Mouse (Mus musculus) thymus, adult 2 months (tissue): ENCODE results near the gene Gm49337. TPM values are rescaled to one million over a fixed set of nuclear protein-coding genes. Genes with fewer than 3 reads are reported as not detected.
"Not testable (repeated sequence)": the region's sequence is repeated elsewhere in the genome, so short reads cannot be mapped to it uniquely, and the experiment has no call there.

Experiments used
- DNase-seq: peaks from one replicate; pipeline ENCODE4 v3.0.0; 2021
- H3K27ac ChIP-seq: fragments of 200-500 bp; 2 replicates; pipeline ENCODE4 v1.5.1; 2012; ENCODE audit warnings: low read length, control low read depth; ENCODE audit not compliant: control insufficient read depth, insufficient read depth
- H3K27me3 ChIP-seq: fragments of 200-500 bp; 2 replicates; pipeline ENCODE4 v1.6.1; 2012; ENCODE audit warnings: mild to moderate bottlenecking, low read length, moderate library complexity, mixed read lengths; ENCODE audit not compliant: control insufficient read depth, insufficient read depth
- H3K36me3 ChIP-seq: fragments of 200-500 bp; 2 replicates; pipeline ENCODE4 v1.6.1; 2012; ENCODE audit warnings: mild to moderate bottlenecking, low read length, moderate library complexity; ENCODE audit not compliant: control insufficient read depth, insufficient read depth
- H3K4me1 ChIP-seq: fragments of 200-500 bp; replicated peaks from 2 replicates; pipeline ENCODE4 v1.6.1; 2012; ENCODE audit warnings: low read length; ENCODE audit not compliant: control insufficient read depth, insufficient read depth
- H3K4me3 ChIP-seq: fragments of 200-500 bp; 2 replicates; pipeline ENCODE4 v1.5.1; 2012; ENCODE audit warnings: mild to moderate bottlenecking, low read length, control low read depth, moderate library complexity; ENCODE audit not compliant: control insufficient read depth, insufficient read depth
- CTCF ChIP-seq: fragments of 200-500 bp; IDR thresholded peaks from 2 replicates; pipeline ENCODE4 v1.5.1; 2012; ENCODE audit warnings: mild to moderate bottlenecking, control low read depth, low read length, moderate library complexity, borderline replicate concordance; ENCODE audit not compliant: control insufficient read depth, poor library complexity, insufficient read depth; ENCODE audit errors: extremely low read depth
- POLR2A ChIP-seq: fragments of 200-500 bp; IDR thresholded peaks from 2 replicates; pipeline ENCODE4 v1.6.1; 2012; ENCODE audit warnings: mild to moderate bottlenecking, low read length, control low read depth, moderate library complexity; ENCODE audit not compliant: control insufficient read depth, poor library complexity, insufficient read depth; ENCODE audit errors: extremely low read depth
- WGBS: fragments of 180-500 bp; shearing (Covaris S2); methylation state at CpG from one replicate; pipeline ENCODE4 v1.1.7; 2018; 5-methylcytosine and 5-hydroxymethylcytosine counted together
- polyA plus RNA-seq: library from polyadenylated mRNA; depleted of rRNA; stranded (reverse); fragments of >200 nt; gene quantifications from 2 replicates; pipeline ENCODE4 v1.2.3, GENCODE M21; 2012

Gm49337 gene
- polyA plus RNA-seq, 1 experiment = not detected

- Histone ChIP-seq H3K36me3 (no peaks in the 10 kb centered on the region), H3K4me3 (no peak overlapping the region), H3K4me1 (no peaks in the 10 kb centered on the region), H3K27me3 (no peaks in the 10 kb centered on the region), H3K27ac (no peak overlapping the region)
- DNase-seq = no peak
- no peak for TF ChIP-seq CTCF
- TF ChIP-seq POLR2A = no peak
- WGBS = 90% methylated on average over 3 of the region's 3 CpGs
Observed at GRCm38 (mm10) chr4:116243377-116243776, 70.2 kb downstream of the Gm49337 start.

DNA sequence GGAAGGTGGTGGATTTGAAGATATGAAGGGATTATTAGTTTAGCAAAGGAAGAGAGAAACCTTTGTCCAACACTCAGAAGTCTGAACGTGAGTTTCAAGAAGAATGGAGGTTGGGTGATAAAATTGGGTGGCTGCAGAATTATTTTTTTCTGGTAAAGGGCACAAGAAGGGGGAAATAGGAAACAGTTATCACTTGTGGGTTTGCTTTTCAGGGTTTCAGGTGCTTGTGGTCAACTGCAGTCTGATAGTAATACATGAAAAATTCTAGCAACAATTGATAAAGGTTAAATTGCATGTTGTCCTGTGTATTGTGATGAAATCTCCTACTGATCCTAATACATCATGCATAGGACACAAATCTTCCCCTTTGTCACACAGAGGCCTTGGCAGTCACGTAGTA, 71.1 kb downstream of the Gm49337 start:
- Histone ChIP-seq H3K4me1 (no peaks in the 10 kb centered on the region), H3K27ac (no peak overlapping the region), H3K4me3 (no peak overlapping the region), H3K27me3 (no peaks in the 10 kb centered on the region), H3K36me3 (no peaks in the 10 kb centered on the region)
- TF ChIP-seq POLR2A (no peak), CTCF (no peak)
- 53% methylated on average over 2 of the region's 2 CpGs for WGBS
- no peak for DNase-seq

DNA sequence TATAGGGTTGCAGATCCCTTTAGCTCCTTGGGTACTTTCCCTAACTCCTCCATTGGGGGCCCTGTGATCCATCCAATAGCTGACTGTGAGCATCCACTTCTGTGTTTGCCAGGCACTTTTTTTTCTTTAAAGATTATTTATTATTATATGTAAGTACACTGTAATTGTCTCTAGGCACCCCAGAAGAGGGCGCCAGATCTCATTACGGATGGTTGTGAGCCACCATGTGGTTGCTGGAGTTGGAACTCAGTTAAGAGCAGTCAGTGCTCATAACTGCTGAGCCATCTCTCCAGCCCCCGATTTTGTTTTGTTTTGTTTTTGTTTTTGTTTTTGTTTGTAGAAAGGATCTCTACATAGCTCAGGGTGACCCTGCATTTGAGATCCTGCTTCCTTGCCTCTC, 72.7 kb downstream of the Gm49337 start:
- DNase-seq = peak; percentile 58
- H3K36me3 ChIP-seq, H3K4me3 ChIP-seq, H3K27me3 ChIP-seq, H3K27ac ChIP-seq, H3K4me1 ChIP-seq: not testable (repeated sequence)
- 25% methylated on average over 3 of the region's 3 CpGs for WGBS

DNA sequence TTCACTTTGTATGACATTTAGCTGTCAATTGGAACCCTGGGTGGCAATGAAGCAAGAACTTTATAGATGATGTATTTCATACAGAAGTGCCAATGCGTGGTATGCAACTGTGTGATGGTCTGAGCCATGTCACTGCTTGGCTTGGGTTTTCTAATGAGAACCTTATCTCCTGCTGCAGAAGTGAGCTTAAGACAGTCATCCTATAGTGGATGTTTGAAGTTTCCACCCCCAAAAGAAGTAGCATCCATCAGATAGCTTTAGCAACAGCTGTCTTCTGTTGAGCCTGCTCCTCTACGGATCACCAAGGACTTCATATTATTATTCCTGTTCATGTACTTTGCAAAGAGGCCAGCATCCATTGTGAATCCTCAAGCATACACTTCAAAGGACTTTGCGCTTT, 76.8 kb downstream of the Gm49337 start:
- Histone ChIP-seq H3K36me3 (no peaks in the 10 kb centered on the region), H3K27me3 (no peaks in the 10 kb centered on the region), H3K27ac (no peak overlapping the region), H3K4me1 (no peaks in the 10 kb centered on the region), H3K4me3 (no peak overlapping the region)
- WGBS = 96% methylated on average over 3 of the region's 3 CpGs
- no peak for TF ChIP-seq CTCF
- TF ChIP-seq POLR2A = no peak
- no peak for DNase-seq

- Histone ChIP-seq H3K36me3 (no peaks in the 10 kb centered on the region), H3K4me3 (no peak overlapping the region), H3K27ac (no peak overlapping the region), H3K4me1 (no peaks in the 10 kb centered on the region), H3K27me3 (no peaks in the 10 kb centered on the region)
- no peak for DNase-seq
- TF ChIP-seq POLR2A = no peak
- no peak for TF ChIP-seq CTCF
- WGBS = 94% methylated on average over 6 of the region's 6 CpGs
Observed at GRCm38 (mm10) chr4:116268220-116268619, 95.0 kb downstream of the Gm49337 start.

DNA sequence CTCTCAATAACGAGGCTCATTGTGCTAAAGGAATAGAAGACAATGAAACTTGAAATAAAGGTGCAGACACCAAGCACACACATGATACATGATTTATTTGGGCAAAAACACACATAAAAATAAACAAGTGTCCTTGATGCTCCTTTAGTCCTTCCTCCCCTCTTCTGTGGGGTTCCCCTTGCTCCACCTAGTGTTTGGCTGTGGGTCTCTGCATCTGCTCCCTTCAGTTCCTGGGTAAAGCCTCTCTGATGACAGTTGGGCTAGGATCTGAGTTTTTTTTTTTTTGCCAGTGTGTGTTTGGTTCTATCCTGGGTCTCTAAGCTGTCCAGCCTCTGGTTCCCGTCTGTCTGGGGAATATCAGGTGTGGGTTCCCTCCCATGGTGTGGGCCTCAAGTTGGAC, 109.0 kb downstream of the Gm49337 start:
- Histone ChIP-seq H3K4me1 (no peaks in the 10 kb centered on the region), H3K27me3 (no peaks in the 10 kb centered on the region), H3K4me3 (no peak overlapping the region), H3K36me3 (no peaks in the 10 kb centered on the region), H3K27ac (no peak overlapping the region)
- TF ChIP-seq POLR2A (no peak), CTCF (no peak)
- DNase-seq = no peak
- WGBS = 81% methylated on average over 2 of the region's 2 CpGs

DNA sequence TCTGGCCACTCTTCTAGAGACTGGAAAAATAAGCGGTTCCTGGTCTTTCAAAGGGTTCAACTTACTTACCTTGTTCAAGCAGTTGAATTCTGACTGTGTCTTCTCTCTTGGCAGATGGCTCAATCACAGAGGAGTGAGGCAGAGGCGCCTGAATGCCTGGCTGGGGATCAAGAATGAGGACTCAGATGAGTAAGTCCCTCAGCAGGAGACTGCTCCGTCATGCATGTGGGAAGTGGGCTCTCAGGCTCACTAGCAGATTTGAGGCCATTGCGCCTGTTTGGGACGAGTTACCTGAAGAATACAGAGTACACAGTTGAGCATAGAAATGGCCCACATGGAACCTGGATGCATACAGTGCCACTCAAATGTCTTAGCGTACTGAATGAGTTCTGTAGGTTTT, 118.4 kb downstream of the Gm49337 start:
- no peak for TF ChIP-seq CTCF
- no peak for TF ChIP-seq POLR2A

GRCm38 (mm10) chr4:116293296-116293695, 120.1 kb downstream of the Gm49337 start:
- no peak for DNase-seq
- no peak overlapping the region for H3K4me3 ChIP-seq
- 89% methylated on average over 12 of the region's 12 CpGs for WGBS
- TF ChIP-seq POLR2A = no peak
- no peak for TF ChIP-seq CTCF
- H3K27me3 ChIP-seq = no peaks in the 10 kb centered on the region
- no peaks in the 10 kb centered on the region for H3K36me3 ChIP-seq
- no peaks in the 10 kb centered on the region for H3K4me1 ChIP-seq
- H3K27ac ChIP-seq = no peak overlapping the region

More for the DNA sequence above, 118.4 kb downstream of the Gm49337 start:
- no peaks in the 10 kb centered on the region for H3K4me1 ChIP-seq
- 95% methylated on average over 6 of the region's 6 CpGs for WGBS
- no peak overlapping the region for H3K4me3 ChIP-seq
- DNase-seq = no peak
- H3K27ac ChIP-seq = no peak overlapping the region
- H3K27me3 ChIP-seq = no peaks in the 10 kb centered on the region
- no peaks in the 10 kb centered on the region for H3K36me3 ChIP-seq
